Mouse (Mus musculus) stomach, embryonic 14.5 days (tissue): ENCODE data around the gene F5. TPM values are rescaled to one million over a fixed set of nuclear protein-coding genes. Genes with fewer than 3 reads are reported as not detected.
A peak's percentile ranks its signal among the peaks of the same experiment; 100 is the strongest.

Experiments used
- ATAC-seq: fragments of 200-750 bp; cut with Nextera tagmentation; 2 replicates; pipeline ENCODE4 v1.8.0; 2017; ENCODE audit warnings: low read depth, moderate TSS enrichment; ENCODE audit not compliant: insufficient number of reproducible peaks, insufficient read depth, low FRiP score
- H3K27ac ChIP-seq: fragments of 300-500 bp; sonication (generic); 2 replicates; pipeline ENCODE4 v1.5.1; 2014; ENCODE audit warnings: mild to moderate bottlenecking, low read length, moderate library complexity, mixed read lengths
- H3K27me3 ChIP-seq: fragments of 300-500 bp; sonication (generic); 2 replicates; pipeline ENCODE4 v1.6.1; 2014; ENCODE audit warnings: low read length, control low read depth, mixed read lengths; ENCODE audit not compliant: control insufficient read depth, insufficient read depth
- H3K36me3 ChIP-seq: fragments of 300-500 bp; sonication (generic); 2 replicates; pipeline ENCODE4 v1.6.1; 2014; ENCODE audit warnings: mild to moderate bottlenecking, control low read depth, low read length, moderate library complexity, mixed read lengths; ENCODE audit not compliant: control insufficient read depth, insufficient read depth
- H3K4me1 ChIP-seq: fragments of 300-500 bp; sonication (generic); 2 replicates; pipeline ENCODE4 v1.6.1; 2014; ENCODE audit warnings: low read length, control low read depth, mixed read lengths; ENCODE audit not compliant: control insufficient read depth, insufficient read depth
- H3K4me2 ChIP-seq: fragments of 300-500 bp; sonication (generic); replicated peaks from 2 replicates; pipeline ENCODE4 v1.6.1; 2014; ENCODE audit warnings: low read depth, low read length, control low read depth
- H3K4me3 ChIP-seq: fragments of 300-500 bp; sonication (generic); 2 replicates; pipeline ENCODE4 v1.5.1; 2014; ENCODE audit warnings: low read depth, low read length, control low read depth
- H3K9ac ChIP-seq: fragments of 300-500 bp; sonication (generic); replicated peaks from 2 replicates; pipeline ENCODE4 v1.6.1; 2014; ENCODE audit warnings: low read depth, mild to moderate bottlenecking, control low read depth, low read length, moderate library complexity, mixed read lengths
- H3K9me3 ChIP-seq: fragments of 300-500 bp; sonication (generic); 2 replicates; pipeline ENCODE4 v1.6.1; 2016; ENCODE audit warnings: low read depth, low read length, control low read depth; ENCODE audit not compliant: control insufficient read depth
- WGBS: fragments of 180-500 bp; shearing (Covaris S2); extraction: QIAGEN DNeasy Blood & Tissue Kit; methylation state at CpG from one replicate; pipeline ENCODE4 v1.1.7; 2014; 5-methylcytosine and 5-hydroxymethylcytosine counted together
- polyA plus RNA-seq: library from polyadenylated mRNA; unstranded; fragments of >200 nt; fragmentation: Nextera tagmentation; extraction: Ambion mirVana; gene quantifications from 2 replicates; pipeline ENCODE4 v1.2.1, GENCODE M21; 2014

Gene F5
- 0.54 and 0.70 TPM in 2 replicates for polyA plus RNA-seq

GRCm38 (mm10) chr1:164151387-164152088 lies at the start of gene F5:
F5 (plus strand) TSS chr1:164151838.
- no peaks in the 10 kb centered on the region for H3K9me3 ChIP-seq
- no peak within 1 kb of the TSS for H3K4me3 ChIP-seq
- no peaks in the 10 kb centered on the region for H3K36me3 ChIP-seq
- H3K9ac ChIP-seq: no peak within 1 kb of the TSS
- peak within 1 kb of the TSS; percentile 26; the same call in 1 of the 2 replicates for H3K4me2 ChIP-seq
- no peaks in the 10 kb centered on the region for H3K27me3 ChIP-seq
- ATAC-seq: no peak
- no peak within 1 kb of the TSS for H3K27ac ChIP-seq
- 14% methylated on average over 16 of the region's 16 CpGs for WGBS
- H3K4me1 ChIP-seq: 0 out of 2 replicates have a peak, but pooled peaks cover 4% of the 10 kb centered on the region

- ATAC-seq: no peak
- no peak overlapping the region for H3K4me2 ChIP-seq
- WGBS: 78% methylated on average over 2 of the region's 2 CpGs
These were observed 41.9 kb upstream of the F5 start for GRCm38 (mm10) chr1:164109763-164110162.

GRCm38 (mm10) chr1:164110591-164111329 lies 40.9 kb upstream of the F5 start:
- Histone ChIP-seq H3K4me2 (no peak overlapping the region), H3K27ac (no peak overlapping the region), H3K27me3 (no peaks in the 10 kb centered on the region), H3K9me3 (no peaks in the 10 kb centered on the region), H3K4me1 (no peaks in the 10 kb centered on the region), H3K36me3 (no peaks in the 10 kb centered on the region), H3K4me3 (no peak overlapping the region), H3K9ac (no peak overlapping the region)
- 95% methylated on average over 9 of the region's 9 CpGs for WGBS
- no peak for ATAC-seq

More at GRCm38 (mm10) chr1:164109763-164110162, 41.9 kb upstream of the F5 start:
- H3K9ac ChIP-seq: no peak overlapping the region
- H3K27ac ChIP-seq: no peak overlapping the region
- no peaks in the 10 kb centered on the region for H3K4me1 ChIP-seq
- H3K4me3 ChIP-seq: no peak overlapping the region
- no peaks in the 10 kb centered on the region for H3K36me3 ChIP-seq
- H3K27me3 ChIP-seq: no peaks in the 10 kb centered on the region
- H3K9me3 ChIP-seq: no peaks in the 10 kb centered on the region

- no peaks in the 10 kb centered on the region for H3K27me3 ChIP-seq
- no peak overlapping the region for H3K9ac ChIP-seq
- no peak overlapping the region for H3K4me3 ChIP-seq
- WGBS: 67% methylated on average over 5 of the region's 5 CpGs
- no peaks in the 10 kb centered on the region for H3K36me3 ChIP-seq
- no peak overlapping the region for H3K4me2 ChIP-seq
- no peak overlapping the region for H3K27ac ChIP-seq
- H3K4me1 ChIP-seq: no peaks in the 10 kb centered on the region
- ATAC-seq: no peak
- no peaks in the 10 kb centered on the region for H3K9me3 ChIP-seq
These were observed 37.4 kb upstream of the F5 start for GRCm38 (mm10) chr1:164114280-164114679.

- H3K4me1 ChIP-seq: no peaks in the 10 kb centered on the region
- H3K9me3 ChIP-seq: no peaks in the 10 kb centered on the region
- no peaks in the 10 kb centered on the region for H3K36me3 ChIP-seq
- 64% methylated on average over 8 of the region's 8 CpGs for WGBS
- ATAC-seq: no peak
- no peak within 1 kb of the TSS for H3K4me3 ChIP-seq
- H3K27me3 ChIP-seq: no peaks in the 10 kb centered on the region
- H3K9ac ChIP-seq: no peak within 1 kb of the TSS
- no peak within 1 kb of the TSS for H3K27ac ChIP-seq
- no peak within 1 kb of the TSS for H3K4me2 ChIP-seq
These were observed 36.6 kb upstream of the F5 start, which contains the start of gene Selp for GRCm38 (mm10) chr1:164114947-164115493. Selp (plus strand) TSS chr1:164115264.

- Histone ChIP-seq H3K27ac (no peak overlapping the region), H3K4me3 (no peak overlapping the region), H3K9me3 (no peaks in the 10 kb centered on the region), H3K9ac (no peak overlapping the region), H3K27me3 (no peaks in the 10 kb centered on the region), H3K4me1 (no peaks in the 10 kb centered on the region), H3K4me2 (no peak overlapping the region), H3K36me3 (no peaks in the 10 kb centered on the region)
- 85% methylated on average over 6 of the region's 6 CpGs for WGBS
- no peak for ATAC-seq
These were observed 36.0 kb upstream of the F5 start for GRCm38 (mm10) chr1:164115647-164116046.

- ATAC-seq: no peak
- Histone ChIP-seq H3K4me2 (no peak overlapping the region), H3K9me3 (no peaks in the 10 kb centered on the region), H3K27ac (no peak overlapping the region), H3K27me3 (no peaks in the 10 kb centered on the region), H3K36me3 (no peaks in the 10 kb centered on the region), H3K4me1 (no peaks in the 10 kb centered on the region), H3K4me3 (no peak overlapping the region), H3K9ac (no peak overlapping the region)
- WGBS: 81% methylated on average over 6 of the region's 6 CpGs
These were observed 33.8 kb upstream of the F5 start for GRCm38 (mm10) chr1:164117869-164118268.

- Histone ChIP-seq H3K4me2 (no peak overlapping the region), H3K27me3 (no peaks in the 10 kb centered on the region), H3K4me1 (no peaks in the 10 kb centered on the region), H3K36me3 (no peaks in the 10 kb centered on the region), H3K9me3 (no peaks in the 10 kb centered on the region), H3K27ac (no peak overlapping the region), H3K4me3 (no peak overlapping the region), H3K9ac (no peak overlapping the region)
- 62% methylated on average over 3 of the region's 3 CpGs for WGBS
- no peak for ATAC-seq
These were observed 31.5 kb upstream of the F5 start for GRCm38 (mm10) chr1:164119892-164120776.
